Mouse (Mus musculus) liver (tissue): ENCODE results near the gene Ghdc.

Experiments used
- DNase-seq: peaks from one replicate; pipeline ENCODE4 v3.0.0-alpha.2; 2020; ENCODE audit warnings: mixed read lengths

Ghdc gene

DNA sequence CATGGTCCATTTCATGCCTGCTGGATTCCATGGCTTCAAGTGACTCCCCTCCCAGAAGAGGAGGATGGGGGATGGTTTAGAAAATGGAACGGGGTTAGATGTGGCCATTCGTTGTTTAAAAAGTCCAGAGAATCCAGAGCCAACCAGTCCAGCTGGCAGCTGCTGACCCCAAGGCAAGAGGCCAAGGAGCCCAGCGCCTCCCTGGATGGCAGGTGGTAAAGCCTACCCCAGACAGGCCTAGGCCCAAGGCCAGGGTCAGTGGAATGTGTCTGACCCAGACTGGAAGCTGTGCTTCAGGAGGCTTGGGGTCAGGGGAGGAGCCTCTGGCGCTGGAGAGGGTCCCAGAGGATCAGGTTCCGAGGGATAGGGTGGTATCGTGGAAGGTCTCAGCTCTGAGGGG, 29.4 kb downstream of the Ghdc start:
- no peak for DNase-seq

GRCm38 (mm10) chr11:100738749-100739148, 32.0 kb downstream of the Ghdc start:
- peak; percentile 37 for DNase-seq

DNA sequence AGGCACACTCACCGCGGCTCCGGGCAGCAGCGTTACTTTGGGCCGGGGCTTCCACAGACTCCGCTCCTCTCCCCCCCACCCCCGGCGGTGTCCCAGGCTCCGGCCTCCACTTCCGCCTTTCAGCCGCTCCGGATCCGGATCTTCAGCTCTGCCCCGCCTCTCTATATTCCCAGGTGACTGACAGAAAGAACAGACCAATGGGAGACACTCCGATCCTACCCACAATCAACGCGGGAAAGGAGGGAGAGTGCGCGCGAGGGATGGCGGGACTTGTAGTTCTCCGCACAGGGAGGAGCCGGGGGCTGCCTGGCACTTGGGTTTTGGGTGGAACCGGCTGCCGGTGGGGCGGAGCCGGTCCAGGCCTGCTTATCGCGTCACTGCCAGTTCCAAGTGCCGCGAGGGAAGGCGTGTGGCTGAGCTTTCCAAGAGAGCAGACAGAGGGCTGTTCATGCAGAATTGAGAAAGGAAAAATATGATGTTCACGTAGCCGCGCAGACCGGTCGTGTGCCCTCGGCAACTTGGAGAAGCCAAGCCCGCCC, 32.6 kb downstream of the Ghdc start, which contains the start of gene Rab5c:
TSS of gene Rab5c (minus strand) at position 150 of the 539 bp plus-strand sequence.
- DNase-seq = peak; percentile 99

DNA sequence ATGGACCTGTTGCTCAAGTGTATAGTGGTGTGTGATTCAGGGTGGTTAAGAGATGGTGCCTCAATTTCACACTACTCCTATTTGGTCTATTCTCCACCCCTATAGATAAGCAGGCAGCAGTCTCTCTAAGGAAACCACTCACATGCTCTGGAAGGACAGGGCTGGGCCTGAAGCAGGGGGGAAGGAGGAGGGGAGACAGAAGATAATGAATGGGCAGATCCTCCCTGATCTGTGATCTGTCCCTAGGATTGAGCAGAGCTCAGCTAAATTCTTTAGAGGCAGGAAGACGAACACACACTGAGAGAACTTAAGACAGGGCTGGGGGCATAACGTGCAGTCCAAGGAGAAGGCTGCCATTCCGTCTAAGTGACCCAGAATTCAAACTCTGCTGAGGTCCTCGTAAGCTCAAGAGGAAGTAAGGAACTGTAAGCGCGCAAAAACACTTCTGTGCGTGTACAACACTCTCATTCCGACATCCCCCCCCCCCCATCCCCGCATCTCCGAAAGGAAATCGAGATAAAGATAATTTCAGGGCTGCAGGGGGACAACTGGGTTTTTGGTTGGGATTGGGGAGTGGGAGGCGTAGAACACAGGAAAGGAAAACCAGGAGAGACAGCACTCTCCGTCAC, 33.5 kb downstream of the Ghdc start:
- peak; percentile 83 for DNase-seq

- no peak for DNase-seq
Measured at GRCm38 (mm10) chr11:100736746-100737080, 34.0 kb downstream of the Ghdc start.

DNA sequence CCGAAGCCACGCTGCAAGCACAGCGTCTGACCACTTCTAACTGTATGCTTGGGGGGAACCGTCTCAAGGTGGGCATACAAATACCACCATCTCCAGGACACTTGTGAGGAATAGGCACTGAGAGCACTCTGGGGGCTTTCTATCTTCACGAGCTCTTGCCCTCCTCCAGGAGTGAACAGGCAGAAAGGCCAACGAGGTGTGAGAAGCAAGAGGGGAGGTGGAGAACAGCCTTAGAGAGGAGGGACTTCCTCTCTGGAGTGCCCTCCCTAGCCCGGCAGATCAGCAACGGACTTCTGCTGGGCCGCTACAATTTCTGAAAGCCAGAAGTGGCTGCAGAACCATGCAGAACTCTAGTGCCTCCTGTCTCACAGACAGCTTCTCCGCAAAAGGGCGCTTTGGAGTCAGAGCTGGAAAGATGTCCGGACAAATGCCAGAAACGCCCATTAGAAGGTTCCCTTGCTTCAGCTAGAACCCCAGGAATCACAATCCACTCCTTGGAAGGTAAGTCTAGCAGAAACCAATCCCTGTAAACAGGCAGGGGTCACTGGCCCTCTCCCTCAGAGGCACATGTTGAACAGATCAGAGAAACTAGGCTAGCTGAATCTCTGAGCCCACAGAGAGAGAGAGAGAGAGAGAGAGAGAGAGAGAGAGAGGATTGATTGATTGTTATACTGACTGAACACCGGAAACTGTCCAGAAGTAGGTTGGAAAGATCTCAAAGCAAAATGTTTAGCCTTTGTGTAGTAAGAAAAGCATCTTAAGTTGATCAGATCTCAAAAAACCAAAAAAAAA, 34.6 kb downstream of the Ghdc start:
- DNase-seq = peak; percentile 53

- no peak for DNase-seq
Measured at GRCm38 (mm10) chr11:100735134-100735865, 35.5 kb downstream of the Ghdc start.

GRCm38 (mm10) chr11:100730477-100731205, 40.1 kb downstream of the Ghdc start:
- no peak for DNase-seq

GRCm38 (mm10) chr11:100729976-100730375, 40.8 kb downstream of the Ghdc start:
- no peak for DNase-seq

- DNase-seq = no peak
Measured at GRCm38 (mm10) chr11:100728601-100729000, 42.2 kb downstream of the Ghdc start.

DNA sequence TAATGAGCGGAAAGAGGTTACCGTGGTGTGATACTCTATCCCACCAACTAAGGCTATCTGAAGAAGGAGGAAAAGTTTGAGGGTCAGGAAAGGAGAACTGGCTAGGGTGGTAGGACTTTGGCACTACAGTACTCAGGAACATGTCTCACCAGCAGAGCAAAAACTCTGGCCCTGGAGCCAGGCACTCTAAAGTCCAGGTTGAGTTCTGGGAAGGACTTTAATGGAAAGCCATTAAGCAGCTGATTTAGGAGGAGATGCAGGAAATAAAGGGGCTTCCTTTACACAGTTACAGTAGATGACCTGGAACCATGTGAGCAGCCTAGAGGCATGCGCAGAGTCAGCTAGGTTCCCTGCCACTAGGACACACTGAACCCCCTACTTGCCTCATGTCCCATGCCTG, 43.6 kb downstream of the Ghdc start:
- DNase-seq = no peak

- no peak for DNase-seq
Measured at GRCm38 (mm10) chr11:100724919-100725512, 45.7 kb downstream of the Ghdc start.

- DNase-seq = no peak
Measured at GRCm38 (mm10) chr11:100722493-100723028, 48.2 kb downstream of the Ghdc start.

DNA sequence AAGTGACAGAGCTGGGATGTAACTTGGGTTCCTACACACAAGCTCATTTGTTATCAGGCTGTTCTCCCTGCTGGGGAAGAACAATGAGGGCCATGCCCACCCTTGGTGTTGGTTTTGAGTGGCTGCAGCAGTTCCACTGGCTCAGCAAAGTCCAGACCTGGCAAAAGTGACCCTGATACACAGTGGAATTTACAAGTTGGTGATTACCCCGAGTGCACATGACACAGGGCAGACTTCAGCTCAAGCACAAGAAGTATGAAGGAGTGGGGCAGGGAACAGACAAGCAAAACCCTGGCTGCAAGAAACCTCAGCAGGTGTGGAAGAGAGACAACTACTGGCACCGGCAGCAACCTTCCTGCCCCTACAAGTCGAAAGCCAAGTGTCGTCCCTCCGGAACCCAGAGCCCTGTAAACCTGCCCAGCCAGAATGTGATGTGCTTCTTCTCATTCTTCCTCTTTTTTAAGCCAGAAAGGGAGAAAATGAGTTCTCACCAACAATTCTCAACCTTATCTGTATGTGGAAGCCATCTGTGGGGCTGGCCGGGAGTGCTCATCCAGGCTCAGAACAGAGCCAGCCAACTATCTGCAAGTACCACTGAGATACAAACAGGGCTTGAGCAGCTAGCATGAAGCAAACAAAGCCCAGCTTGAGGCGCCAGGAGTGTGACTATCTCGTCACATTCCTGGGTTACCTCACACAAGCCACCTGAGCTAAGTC, 48.8 kb downstream of the Ghdc start:
- DNase-seq = no peak

GRCm38 (mm10) chr11:100721254-100721653, 49.5 kb downstream of the Ghdc start:
- no peak for DNase-seq

GRCm38 (mm10) chr11:100720345-100720744, 50.4 kb downstream of the Ghdc start:
- no peak for DNase-seq

GRCm38 (mm10) chr11:100719893-100720292, 50.9 kb downstream of the Ghdc start:
- DNase-seq = no peak

DNA sequence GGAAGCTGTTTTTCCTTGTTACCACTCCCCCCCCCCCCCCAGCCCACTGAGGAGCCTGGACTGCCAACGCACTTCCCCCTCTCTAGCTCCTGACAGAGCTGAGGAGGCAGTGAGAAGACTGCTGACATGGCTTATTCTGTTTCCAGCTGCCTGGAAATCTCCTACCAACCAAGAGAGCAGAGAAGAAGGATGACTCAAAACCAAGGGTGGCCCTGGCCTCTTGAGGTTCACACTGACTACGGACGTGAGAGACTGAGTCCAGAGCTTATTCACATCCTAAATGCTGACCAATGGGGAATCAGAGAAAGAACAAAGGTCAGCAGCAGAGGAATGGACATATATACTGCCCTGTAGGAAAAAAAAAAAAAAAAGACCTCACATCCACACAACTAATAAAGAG, 51.4 kb downstream of the Ghdc start:
- DNase-seq = no peak

DNA sequence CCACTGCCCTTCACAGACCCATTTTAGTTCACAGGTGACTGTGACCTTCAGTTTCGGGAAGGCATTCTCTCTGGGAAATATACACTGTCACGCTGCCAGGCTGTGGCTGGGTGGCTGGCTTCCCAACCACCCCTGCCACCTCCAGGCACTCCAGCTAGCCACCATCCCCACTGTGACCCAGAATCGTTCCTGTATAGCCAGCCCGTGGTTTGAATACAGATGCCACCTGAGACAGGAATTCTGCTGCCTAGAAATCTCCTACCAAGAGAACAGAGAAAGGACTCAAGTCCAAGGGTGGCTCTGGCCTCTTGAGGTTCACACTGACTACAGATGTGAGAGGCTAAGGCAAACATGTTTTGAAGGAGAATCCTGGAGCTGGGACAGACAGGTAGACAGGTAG, 51.9 kb downstream of the Ghdc start:
- DNase-seq = no peak

DNA sequence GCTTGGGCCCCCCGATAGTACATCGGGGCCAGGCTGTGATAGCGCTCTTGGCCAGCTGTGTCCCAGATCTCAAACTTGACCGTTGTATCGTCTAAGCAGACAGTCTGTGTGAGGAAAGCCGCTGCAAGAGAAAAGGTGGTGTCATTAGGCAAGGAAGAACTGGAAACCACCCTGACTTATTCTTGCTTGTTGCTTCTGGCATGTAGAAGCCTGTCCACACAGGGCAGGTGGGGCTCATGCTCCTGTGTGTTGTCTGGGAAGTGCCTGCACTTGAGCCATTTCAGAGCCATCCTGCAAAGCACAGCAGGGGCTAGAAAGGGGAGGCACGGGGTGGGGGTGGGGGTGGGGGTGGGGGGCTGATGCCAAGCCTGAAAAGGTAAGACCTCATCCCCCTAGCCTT, 52.3 kb downstream of the Ghdc start:
- DNase-seq = no peak

DNA sequence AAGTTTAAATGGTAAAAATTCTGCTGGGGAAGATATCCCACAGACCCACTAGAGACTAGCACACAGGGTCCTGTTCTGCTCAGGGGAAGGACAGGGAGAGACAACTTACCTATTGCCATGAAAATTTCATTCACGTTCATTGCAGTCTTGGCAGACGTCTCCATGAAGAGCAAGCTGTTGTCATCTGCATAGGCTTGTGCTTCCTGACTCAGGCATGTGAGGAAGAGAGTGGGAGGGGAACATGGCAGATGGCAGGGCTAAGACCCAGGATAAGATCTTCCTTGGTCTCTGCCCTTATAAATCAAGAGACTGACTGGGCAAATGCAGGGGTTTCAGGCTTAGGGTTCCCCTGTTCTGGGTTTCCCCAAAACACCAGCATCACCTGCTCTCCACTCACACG, 54.1 kb downstream of the Ghdc start:
- no peak for DNase-seq
